Mouse (Mus musculus): ENCODE measurements around the gene Bmp6. TPM values are rescaled to one million over a fixed set of nuclear protein-coding genes. Genes with fewer than 3 reads are reported as not detected.

The Bmp6 gene
- polyA plus RNA-seq, 1 experiment, result 63.5 TPM

DNA sequence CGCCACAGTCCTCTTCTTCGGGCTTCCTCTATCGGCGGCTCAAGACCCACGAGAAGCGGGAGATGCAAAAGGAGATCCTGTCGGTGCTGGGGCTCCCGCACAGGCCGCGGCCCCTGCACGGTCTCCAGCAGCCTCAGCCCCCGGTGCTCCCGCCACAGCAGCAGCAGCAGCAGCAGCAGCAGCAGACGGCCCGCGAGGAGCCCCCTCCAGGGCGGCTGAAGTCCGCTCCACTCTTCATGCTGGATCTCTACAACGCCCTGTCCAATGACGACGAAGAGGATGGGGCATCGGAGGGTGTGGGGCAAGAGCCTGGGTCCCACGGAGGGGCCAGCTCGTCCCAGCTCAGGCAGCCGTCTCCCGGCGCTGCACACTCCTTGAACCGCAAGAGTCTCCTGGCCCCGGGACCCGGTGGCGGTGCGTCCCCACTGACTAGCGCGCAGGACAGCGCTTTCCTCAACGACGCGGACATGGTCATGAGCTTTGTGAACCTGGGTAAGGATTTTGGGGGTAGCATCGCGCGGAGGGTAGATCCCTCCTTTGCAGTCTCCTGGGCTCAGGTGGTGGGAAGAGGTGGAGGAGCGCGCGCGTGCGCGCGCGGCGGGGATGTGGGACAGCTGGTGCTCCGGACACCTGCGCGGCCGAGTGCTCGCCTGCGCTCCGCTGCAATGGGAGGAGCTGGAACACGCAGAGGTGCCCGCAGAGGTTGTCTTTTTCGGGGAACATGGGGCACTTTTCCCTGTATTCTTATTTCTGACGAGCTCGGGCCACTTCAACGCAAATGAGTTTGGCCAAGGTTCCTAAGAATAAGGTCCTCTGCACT, 1.4 kb downstream of the Bmp6 start:
- Histone ChIP-seq H3K36me3 (ENCODE audit: control insufficient read depth, insufficient read depth, low read length) (no peaks in the 10 kb centered on the region), H3K27me3 (replicated peaks; ENCODE audit: control insufficient read depth, insufficient read depth, low read length) (no peaks in the 10 kb centered on the region), H3K4me3 (ENCODE audit: insufficient read depth, low read depth, low read length) (peak overlapping the region; percentile 57), H3K4me1 (ENCODE audit: control insufficient read depth, insufficient read depth, low read length) (peaks cover 14% of the 10 kb centered on the region; the same call in 1 of the 2 replicates), H3K27ac (ENCODE audit: insufficient read depth, low read depth, low read length) (peak overlapping the region; percentile 24; the same call in 1 of the 2 replicates)
- TF ChIP-seq POLR2A (IDR thresholded peaks at IDR 0.05; ENCODE audit: low read depth, low read length), result no peak
- peak; percentile 53 for DNase-seq
- under 1% methylated on average over 62 of the region's 63 CpGs for WGBS

- Histone ChIP-seq H3K4me3 (ENCODE audit: insufficient read depth, low read depth, low read length) (peak overlapping the region; percentile 57), H3K27me3 (replicated peaks; ENCODE audit: control insufficient read depth, insufficient read depth, low read length) (no peaks in the 10 kb centered on the region), H3K27ac (ENCODE audit: insufficient read depth, low read depth, low read length) (peak overlapping the region; percentile 24; the same call in 1 of the 2 replicates), H3K36me3 (ENCODE audit: control insufficient read depth, insufficient read depth, low read length) (no peaks in the 10 kb centered on the region), H3K4me1 (ENCODE audit: control insufficient read depth, insufficient read depth, low read length) (peaks cover 19% of the 10 kb centered on the region; the same call in 1 of the 2 replicates)
- whole genome bisulfite sequencing, result 9% methylated on average over 19 of the region's 19 CpGs
- TF ChIP-seq CTCF (conservative IDR thresholded peaks at IDR 0.05; ENCODE audit: insufficient read depth, insufficient read length, low read depth, low read length) (no peak), POLR2A (IDR thresholded peaks at IDR 0.05; ENCODE audit: low read depth, low read length) (no peak)
- DNase-seq, result peak; percentile 88
These were observed 2.3 kb downstream of the Bmp6 start for GRCm38 (mm10) chr13:38347021-38347774.

DNA sequence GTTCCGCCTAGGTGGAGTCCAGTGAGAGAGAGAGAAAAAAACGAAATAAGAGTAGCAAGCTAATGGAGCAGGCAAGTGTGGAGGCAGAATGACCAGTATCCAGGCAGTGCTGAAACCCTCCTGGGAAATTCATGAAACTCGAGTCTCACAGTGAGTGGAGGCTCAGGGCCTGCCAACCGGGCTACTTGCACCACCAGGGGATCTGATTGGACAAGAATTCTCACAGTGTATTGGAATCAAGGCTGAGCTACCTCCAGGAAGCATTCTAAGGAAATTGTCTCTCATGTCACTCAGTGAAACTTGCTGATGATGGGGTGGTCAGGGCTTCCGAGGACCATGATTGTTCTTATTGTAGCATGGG, 2.8 kb downstream of the Bmp6 start:
- H3K4me3 ChIP-seq (ENCODE audit: insufficient read depth, low read depth, low read length), result no peak overlapping the region
- DNase-seq, result no peak
- H3K27ac ChIP-seq (ENCODE audit: insufficient read depth, low read depth, low read length), result no peak overlapping the region
- peaks cover 20% of the 10 kb centered on the region; the same call in 1 of the 2 replicates for H3K4me1 ChIP-seq (ENCODE audit: control insufficient read depth, insufficient read depth, low read length)
- 48% methylated on average over 5 of the region's 5 CpGs for WGBS
- no peaks in the 10 kb centered on the region for H3K36me3 ChIP-seq (ENCODE audit: control insufficient read depth, insufficient read depth, low read length)
- no peak for TF ChIP-seq CTCF (conservative IDR thresholded peaks at IDR 0.05; ENCODE audit: insufficient read depth, insufficient read length, low read depth, low read length)
- no peaks in the 10 kb centered on the region for H3K27me3 ChIP-seq (replicated peaks; ENCODE audit: control insufficient read depth, insufficient read depth, low read length)

- no peak overlapping the region for H3K27ac ChIP-seq (ENCODE audit: insufficient read depth, low read depth, low read length)
- TF ChIP-seq POLR2A (IDR thresholded peaks at IDR 0.05; ENCODE audit: low read depth, low read length) (no peak), CTCF (conservative IDR thresholded peaks at IDR 0.05; ENCODE audit: insufficient read depth, insufficient read length, low read depth, low read length) (no peak)
These were observed 4.1 kb downstream of the Bmp6 start for GRCm38 (mm10) chr13:38349046-38349445.

GRCm38 (mm10) chr13:38349818-38350217, 4.9 kb downstream of the Bmp6 start:
- H3K27ac ChIP-seq (ENCODE audit: insufficient read depth, low read depth, low read length), result no peak overlapping the region
- WGBS, result 65% methylated on average over 5 of the region's 5 CpGs
- DNase-seq, result no peak
- no peaks in the 10 kb centered on the region for H3K36me3 ChIP-seq (ENCODE audit: control insufficient read depth, insufficient read depth, low read length)
- H3K27me3 ChIP-seq (replicated peaks; ENCODE audit: control insufficient read depth, insufficient read depth, low read length), result no peaks in the 10 kb centered on the region
- no peak overlapping the region for H3K4me3 ChIP-seq (ENCODE audit: insufficient read depth, low read depth, low read length)
- TF ChIP-seq CTCF (conservative IDR thresholded peaks at IDR 0.05; ENCODE audit: insufficient read depth, insufficient read length, low read depth, low read length) (no peak), POLR2A (IDR thresholded peaks at IDR 0.05; ENCODE audit: low read depth, low read length) (no peak)
- H3K4me1 ChIP-seq (ENCODE audit: control insufficient read depth, insufficient read depth, low read length), result peaks cover 17% of the 10 kb centered on the region; the same call in 1 of the 2 replicates

More at GRCm38 (mm10) chr13:38349046-38349445, 4.1 kb downstream of the Bmp6 start:
- Histone ChIP-seq H3K36me3 (ENCODE audit: control insufficient read depth, insufficient read depth, low read length) (no peaks in the 10 kb centered on the region), H3K4me3 (ENCODE audit: insufficient read depth, low read depth, low read length) (no peak overlapping the region), H3K4me1 (ENCODE audit: control insufficient read depth, insufficient read depth, low read length) (peaks cover 20% of the 10 kb centered on the region; the same call in 1 of the 2 replicates), H3K27me3 (replicated peaks; ENCODE audit: control insufficient read depth, insufficient read depth, low read length) (no peaks in the 10 kb centered on the region)
- 68% methylated on average over 4 of the region's 4 CpGs for WGBS
- DNase-seq, result no peak

GRCm38 (mm10) chr13:38351996-38352395, 7.1 kb downstream of the Bmp6 start:
- DNase-seq, result peak; percentile 89
- Histone ChIP-seq H3K27ac (ENCODE audit: insufficient read depth, low read depth, low read length) (peak overlapping the region; percentile 91), H3K36me3 (ENCODE audit: control insufficient read depth, insufficient read depth, low read length) (no peaks in the 10 kb centered on the region), H3K27me3 (replicated peaks; ENCODE audit: control insufficient read depth, insufficient read depth, low read length) (no peaks in the 10 kb centered on the region), H3K4me1 (ENCODE audit: control insufficient read depth, insufficient read depth, low read length) (peaks cover 17% of the 10 kb centered on the region; the same call in 1 of the 2 replicates), H3K4me3 (ENCODE audit: insufficient read depth, low read depth, low read length) (no peak overlapping the region)
- TF ChIP-seq CTCF (conservative IDR thresholded peaks at IDR 0.05; ENCODE audit: insufficient read depth, insufficient read length, low read depth, low read length) (no peak), POLR2A (IDR thresholded peaks at IDR 0.05; ENCODE audit: low read depth, low read length) (no peak)
- WGBS, result 31% methylated on average over 5 of the region's 5 CpGs

- no peaks in the 10 kb centered on the region for H3K36me3 ChIP-seq (ENCODE audit: control insufficient read depth, insufficient read depth, low read length)
- H3K4me1 ChIP-seq (ENCODE audit: control insufficient read depth, insufficient read depth, low read length), result peaks cover 17% of the 10 kb centered on the region; the same call in 1 of the 2 replicates
- H3K27me3 ChIP-seq (replicated peaks; ENCODE audit: control insufficient read depth, insufficient read depth, low read length), result no peaks in the 10 kb centered on the region
- TF ChIP-seq POLR2A (IDR thresholded peaks at IDR 0.05; ENCODE audit: low read depth, low read length), result no peak
- peak overlapping the region; percentile 31; the same call in 1 of the 2 replicates for H3K27ac ChIP-seq (ENCODE audit: insufficient read depth, low read depth, low read length)
- H3K4me3 ChIP-seq (ENCODE audit: insufficient read depth, low read depth, low read length), result no peak overlapping the region
- 41% methylated on average over 10 of the region's 10 CpGs for WGBS
- peak; percentile 92 for DNase-seq
These were observed 8.1 kb downstream of the Bmp6 start for GRCm38 (mm10) chr13:38352986-38353385.
